ENCODE assay signal across 11 mouse cellular contexts in genomic region chr5:25001391-25001794, GRCm38 (mm10).
DNase-seq lines count a peak whose midpoint lies in the region; ATAC-seq and TF ChIP-seq lines count a peak whose summit lies in the region.
"Had no signal": no experiment of that assay in that cellular context is flagged by ENCODE, and none has a peak within 500 bp of the region (broad histone marks: within the 10 kb centered on the region; RNA-seq: fewer than 3 reads in every experiment).

No protein-coding gene starts in this region.

- peaks cover 5% of the 10 kb centered on the region; the same call in 1 of the 2 replicates for H3K4me1 ChIP-seq in lung, adult 2 months (ENCODE audit: control insufficient read depth, insufficient read depth, low read length)
- H3K4me1 ChIP-seq: hindbrain, embryonic 15.5 days had no signal

- no peak for TF ChIP-seq POLR2A in lung, adult 2 months (IDR thresholded peaks at IDR 0.05; ENCODE audit: borderline replicate concordance, extremely low read depth, low read depth, low read length)

- no peak for TF ChIP-seq CTCF in gastrocnemius, adult 2 months (IDR thresholded peaks at IDR 0.05)
- no peak for TF ChIP-seq CTCF in lung, adult 2 months (IDR thresholded peaks at IDR 0.05; ENCODE audit: insufficient read depth, low read length)

- intact Hi-C loops in gastrocnemius, adult 2 months (cut with DNase I): no loop called here

- WGBS in lung, adult 2 months: 45% methylated on average over 8 of the region's 8 CpGs

- H3K4me3 ChIP-seq in gastrocnemius, adult 2 months: no peak overlapping the region
- H3K4me3 ChIP-seq in lung, adult 2 months (replicated peaks; ENCODE audit: extremely low read depth, low read depth, low read length): no peak overlapping the region
- H3K4me3 ChIP-seq: hindbrain, embryonic 15.5 days; limb, embryonic 12.5 days had no signal

- no peak for ATAC-seq in erythroid progenitor cell, adult 5-6 weeks (replicated peaks; ENCODE audit: low FRiP score, poor library complexity, severe bottlenecking)

- DNase-seq in gastrocnemius, adult 2 months: peak; percentile 71
- DNase-seq in gastrocnemius, postnatal 10 days: no peak
- peak; percentile 54 for DNase-seq in 3134 (ENCODE audit: extremely low read depth, insufficient read length, low spot score)
- peak; percentile 58 to 63 for DNase-seq in adrenal gland, postnatal 36 days
- DNase-seq in lung, adult 2 months: peak; percentile 49
- DNase-seq in spleen, postnatal 10 days (ENCODE audit: low spot score in 2 of 2): no peak
- DNase-seq in ovary, postnatal 36 days (ENCODE audit: low spot score): no peak
- DNase-seq: midbrain, embryonic 14.5 days had no signal

- H3K27ac ChIP-seq in gastrocnemius, adult 2 months: peak overlapping the region; percentile 83
- H3K27ac ChIP-seq: hindbrain, embryonic 15.5 days; limb, embryonic 12.5 days had no signal

Comparison
In these comparisons a context has a peak if more than half of its experiments do, and no peak if none do; other contexts are left out.
1. DNase-seq: peak in gastrocnemius, adult 2 months (single experiment), 3134 (single experiment), adrenal gland, postnatal 36 days (2 of 2) and lung, adult 2 months (single experiment); none in gastrocnemius, postnatal 10 days (single experiment), spleen, postnatal 10 days (0 of 2) and ovary, postnatal 36 days (single experiment).